Mouse (Mus musculus) monocyte, adult 2 months (primary cell): ENCODE data around the gene Rab8a.

Experiments
- DNase-seq, 2 experiments: peaks; one replicate each; pipeline ENCODE4 v3.0.0; 2022; ENCODE audit warnings: low spot score in 2 of 2, low read depth in 1 of 2

Rab8a gene

GRCm38 (mm10) chr8:72146056-72146455 lies 14.9 kb upstream of the Rab8a start:
- no peak for DNase-seq

GRCm38 (mm10) chr8:72146556-72146955 lies 14.4 kb upstream of the Rab8a start:
- DNase-seq: no peak

DNA sequence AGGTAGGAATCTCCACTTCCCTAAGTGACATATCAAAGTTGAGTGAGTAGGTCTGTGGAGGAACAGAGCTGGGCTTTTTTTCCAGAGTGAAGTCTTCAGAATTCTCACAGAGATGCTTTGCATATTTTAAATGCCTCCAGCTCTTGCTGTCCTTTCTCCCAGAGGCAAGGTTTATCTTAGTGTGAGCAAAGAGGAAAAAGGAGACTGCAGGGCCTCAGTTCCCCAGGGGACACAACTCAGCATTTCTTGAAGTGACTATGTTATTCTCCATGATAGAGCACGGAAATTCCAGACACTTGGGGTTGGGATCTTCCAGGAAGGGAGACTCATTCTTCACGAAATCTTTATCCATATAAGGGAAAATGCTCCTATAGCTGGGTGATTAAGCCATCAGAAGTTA lies 13.7 kb upstream of the Rab8a start:
- DNase-seq: no peak

DNA sequence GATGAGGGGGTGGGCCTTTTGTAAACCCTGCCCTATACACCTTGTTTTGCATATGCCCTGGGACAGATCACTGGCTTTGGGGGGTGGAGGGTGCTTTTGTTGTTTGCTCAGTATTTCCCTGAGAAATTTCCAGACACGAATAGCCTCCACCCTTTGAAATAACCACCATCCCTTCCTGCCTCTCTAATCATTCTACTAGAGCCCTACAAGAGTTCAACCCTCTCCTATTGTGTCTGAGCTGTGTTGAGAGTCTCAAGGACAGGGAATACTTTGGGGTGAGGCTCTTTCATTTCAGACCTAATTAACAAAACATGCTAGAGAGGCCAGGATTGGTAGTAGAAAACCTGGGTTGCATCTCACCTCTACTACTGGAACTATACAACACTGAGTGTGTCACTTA lies 11.9 kb upstream of the Rab8a start:
- DNase-seq: no peak

GRCm38 (mm10) chr8:72151418-72152078 lies 9.5 kb upstream of the Rab8a start:
- no peak for DNase-seq

- no peak for DNase-seq
Measured at GRCm38 (mm10) chr8:72153382-72153781, 7.6 kb upstream of the Rab8a start.

- no peak for DNase-seq
Measured at GRCm38 (mm10) chr8:72158096-72158495, 2.9 kb upstream of the Rab8a start.

GRCm38 (mm10) chr8:72158726-72159125 lies 2.3 kb upstream of the Rab8a start:
- DNase-seq: no peak

DNA sequence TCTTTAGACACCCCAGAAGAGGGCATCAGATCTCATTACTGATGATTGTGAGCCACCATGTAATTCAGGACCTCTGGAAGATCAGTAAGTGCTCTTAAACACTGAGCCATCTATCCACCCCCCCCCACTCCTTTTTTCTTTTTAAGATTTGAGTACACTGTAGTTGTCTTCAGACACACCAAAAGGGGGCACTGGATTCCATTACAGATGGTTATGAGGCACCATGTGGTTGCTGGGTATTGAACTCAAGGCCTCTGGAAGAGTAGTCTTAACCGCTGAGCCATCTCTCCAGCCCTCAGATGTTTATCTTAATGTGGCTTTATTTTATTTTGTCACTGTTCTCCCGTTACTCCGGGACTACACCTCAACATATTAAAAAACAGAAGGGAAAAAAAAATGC lies 993 bp upstream of the Rab8a start:
- no peak for DNase-seq

DNA sequence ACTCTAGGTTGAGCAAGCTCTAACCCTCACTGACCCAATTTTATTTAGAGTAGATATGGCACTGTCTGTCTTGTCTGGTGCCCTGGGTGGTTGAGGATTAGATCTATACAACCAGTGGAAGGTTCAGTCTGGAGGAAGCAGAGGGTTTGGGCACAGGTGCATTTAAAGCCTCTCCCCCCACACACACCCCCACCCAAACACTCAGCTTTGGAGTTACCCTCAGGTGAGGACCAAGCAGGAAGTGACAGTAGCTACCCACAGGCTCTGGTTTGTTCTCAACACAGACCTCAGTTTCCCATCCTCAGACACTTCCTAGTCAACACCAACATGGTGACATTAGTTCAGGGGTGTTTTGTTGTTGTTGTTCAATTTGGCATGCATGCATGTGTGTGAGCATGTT lies 1.8 kb downstream of the Rab8a start:
- no peak for DNase-seq

DNA sequence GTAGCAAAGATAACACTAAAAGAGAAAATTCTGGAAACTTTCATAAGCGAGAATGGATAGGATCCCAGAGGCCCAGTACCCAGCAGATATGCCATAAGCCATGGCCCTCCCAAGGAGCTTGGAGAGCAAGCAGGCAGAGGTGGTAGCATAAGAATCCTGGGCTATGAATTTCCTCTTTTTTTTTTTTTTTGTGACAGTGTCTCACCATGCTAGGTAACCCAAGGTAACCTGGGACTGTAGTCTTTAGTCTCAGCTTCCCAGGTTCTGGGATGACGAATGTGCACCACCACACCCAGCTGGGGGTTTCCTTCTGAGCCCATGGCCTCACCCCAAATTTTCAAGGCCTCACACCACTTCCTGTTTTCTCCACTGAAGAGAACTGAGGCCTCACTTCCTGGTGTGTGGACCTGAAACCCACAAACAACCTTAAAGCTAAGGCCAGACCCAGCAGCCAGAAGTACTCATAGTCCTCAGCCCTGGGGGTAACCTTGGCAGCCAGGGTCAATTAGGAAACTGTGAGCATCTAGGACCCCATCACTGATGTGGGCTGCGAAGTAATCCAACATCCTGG lies 8.2 kb downstream of the Rab8a start:
- peak; percentile 67 to 72 for DNase-seq

GRCm38 (mm10) chr8:72169681-72170249 lies 8.8 kb downstream of the Rab8a start:
- no peak for DNase-seq

GRCm38 (mm10) chr8:72177346-72177925 lies 16.4 kb downstream of the Rab8a start:
- DNase-seq: peak; percentile 22 to 53

DNA sequence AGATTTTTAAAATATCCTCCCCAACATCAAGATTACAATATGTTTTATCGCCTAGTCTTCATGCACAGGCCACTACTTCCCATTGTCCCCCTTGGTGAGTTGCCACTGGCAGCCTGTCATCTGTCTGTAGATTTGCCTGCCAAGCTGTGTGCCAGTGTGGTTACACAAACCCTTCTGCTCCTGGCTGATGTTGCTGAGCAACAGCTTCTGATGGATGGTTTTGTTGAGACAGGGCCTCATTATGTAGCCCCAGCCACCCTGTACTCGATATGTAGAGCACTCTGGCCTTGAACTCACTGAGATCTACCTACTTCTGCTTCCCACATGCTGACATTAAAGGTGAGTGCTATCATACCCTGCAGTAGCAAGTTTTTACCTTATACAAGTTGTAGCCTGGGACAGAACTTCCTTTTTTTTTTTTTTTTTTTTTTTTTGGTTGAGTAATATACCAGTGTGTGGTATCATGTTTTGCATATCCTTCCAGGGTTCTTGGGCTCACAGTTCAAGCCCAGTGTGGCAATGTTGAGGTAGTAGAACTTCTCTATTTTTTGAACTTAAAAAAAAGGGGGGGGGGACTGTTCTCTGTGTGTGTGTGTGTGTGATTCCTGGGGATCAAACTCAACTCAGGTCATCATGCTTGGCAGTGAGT lies 22.7 kb downstream of the Rab8a start:
- peak in 1 of 2 experiments; percentile 43 for DNase-seq

DNA sequence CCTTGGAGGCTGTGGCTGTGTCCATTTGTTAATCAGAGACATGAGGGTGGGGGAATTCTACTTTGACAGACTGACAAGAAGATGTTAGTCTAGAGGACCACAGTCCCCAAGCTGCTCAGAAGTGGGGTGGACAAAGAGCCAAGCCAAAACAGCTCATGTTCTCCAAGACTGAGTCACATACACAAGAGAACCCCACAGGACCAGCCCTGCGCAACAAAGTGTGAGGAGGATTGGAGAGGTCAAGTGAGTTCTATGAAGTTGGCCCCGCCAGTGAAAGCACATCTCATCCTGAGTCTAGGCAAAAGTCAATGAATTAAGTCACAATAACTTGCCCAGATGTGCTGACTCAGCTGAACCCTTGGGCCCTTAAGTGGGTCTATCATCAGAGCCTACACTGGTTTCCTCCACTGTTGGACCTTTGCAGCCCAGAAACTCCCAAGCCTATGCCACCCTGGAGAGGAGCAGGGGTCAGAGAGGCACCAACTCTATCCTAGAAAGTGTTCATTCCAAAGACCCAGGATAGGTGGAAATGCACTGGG lies 26.9 kb downstream of the Rab8a start:
- DNase-seq: no peak

- peak in 1 of 2 experiments; percentile 38 for DNase-seq
Measured at GRCm38 (mm10) chr8:72189417-72190214, 28.6 kb downstream of the Rab8a start, which contains the start of gene Hsh2d. TSS of gene Hsh2d (plus strand) at chr8:72189638.

DNA sequence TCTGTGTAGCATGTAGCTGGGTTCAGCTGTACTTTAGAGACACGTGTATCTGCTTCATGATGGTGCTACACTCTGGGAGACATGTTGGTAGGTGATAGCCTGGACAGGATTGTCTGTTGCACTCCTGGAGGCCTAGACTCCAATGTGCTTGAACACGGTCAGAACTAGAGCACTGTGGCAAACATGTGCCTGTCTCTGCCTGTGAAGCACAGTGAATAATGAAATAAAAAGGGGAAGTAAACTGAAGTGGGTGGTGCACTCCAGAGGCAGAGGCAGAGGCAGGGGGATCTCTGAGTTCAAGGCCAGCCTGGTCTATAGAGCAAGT lies 29.2 kb downstream of the Rab8a start:
- no peak for DNase-seq

DNA sequence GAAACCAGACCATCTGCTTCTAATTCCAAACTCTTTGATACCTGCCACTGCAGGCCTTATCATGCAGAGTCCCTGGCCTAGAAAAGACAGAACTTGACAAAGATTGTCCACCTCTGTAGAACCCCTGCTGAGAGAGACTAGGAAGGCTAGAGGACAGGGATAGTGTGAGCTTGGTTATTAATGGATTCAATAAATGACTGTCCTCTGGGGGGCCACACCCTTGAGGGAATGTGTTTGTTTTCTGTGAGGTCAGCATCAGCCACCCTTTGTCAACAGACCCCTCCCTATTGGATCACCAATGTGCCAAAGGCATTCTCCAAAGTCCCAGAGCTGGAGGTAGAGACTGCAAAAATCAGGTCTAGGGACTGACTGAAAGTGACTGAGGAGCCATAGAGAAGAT lies 31.1 kb downstream of the Rab8a start:
- no peak for DNase-seq

GRCm38 (mm10) chr8:72197997-72198396 lies 37.0 kb downstream of the Rab8a start:
- DNase-seq: no peak

- no peak for DNase-seq
Measured at GRCm38 (mm10) chr8:72208582-72208981, 47.6 kb downstream of the Rab8a start.

DNA sequence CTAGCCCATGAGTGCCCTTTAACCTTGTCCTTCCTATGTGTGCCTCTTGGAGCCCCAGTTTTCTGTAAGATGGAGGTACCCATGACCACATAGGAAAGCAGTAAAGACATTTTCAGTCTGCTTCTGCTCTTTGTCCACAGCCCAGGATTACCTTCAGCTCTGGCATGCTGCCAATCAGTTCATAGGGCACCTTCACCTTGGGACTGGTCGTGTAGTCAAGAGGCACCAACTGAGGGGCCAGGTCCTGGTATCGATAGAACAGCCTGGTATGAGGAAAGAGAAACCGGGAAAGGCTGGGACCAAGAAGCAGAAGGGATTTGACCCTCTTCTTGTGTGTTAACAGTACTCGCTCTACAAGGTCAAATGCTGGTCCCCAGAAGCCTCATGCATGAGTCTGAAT lies 49.2 kb downstream of the Rab8a start:
- DNase-seq: no peak
